Mouse (Mus musculus) ES-Bruce4 (cell line): ENCODE data around the gene Mrgpra2b.
"Not testable (repeated sequence)": the region's sequence is repeated elsewhere in the genome, so short reads cannot be mapped to it uniquely, and the experiment has no call there.

Source experiments
- CTCF ChIP-seq: IDR thresholded peaks from one replicate; pipeline ENCODE4 v1.8.1; 2011; ENCODE audit warnings: low read depth, low read length
- POLR2A ChIP-seq: IDR thresholded peaks from one replicate; pipeline ENCODE4 v1.8.1; 2011; ENCODE audit warnings: low read length; ENCODE audit not compliant: insufficient read depth

DNA sequence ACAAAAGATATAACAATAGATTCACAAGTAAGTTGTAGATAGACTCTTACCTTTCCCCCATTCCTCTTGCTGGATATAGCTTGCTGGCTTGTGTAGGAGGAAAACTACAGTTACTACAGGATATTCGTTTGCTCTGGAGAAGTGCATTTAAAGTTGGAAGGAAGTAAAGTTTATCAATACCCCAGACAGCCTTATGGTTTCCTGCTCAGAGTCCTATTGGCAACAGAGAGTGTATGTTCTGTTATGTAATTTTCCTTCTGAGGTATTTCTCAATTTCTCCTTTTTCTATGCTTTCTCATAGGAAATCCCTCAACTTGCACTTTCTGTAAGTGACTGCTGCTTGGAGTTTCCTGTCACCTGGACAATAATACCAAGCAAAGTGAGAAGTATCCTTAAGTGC lies 39.2 kb downstream of the Mrgpra2b start:
- TF ChIP-seq POLR2A, CTCF: not testable (repeated sequence)
